Mouse (Mus musculus): ENCODE measurements around the gene Gm8947. TPM values are rescaled to one million over a fixed set of nuclear protein-coding genes. Genes with fewer than 3 reads are reported as not detected.
"Not testable (repeated sequence)": the region's sequence is repeated elsewhere in the genome, so short reads cannot be mapped to it uniquely, and the experiment has no call there.

The Gm8947 gene
- not detected for total RNA-seq (2018; cell fraction: chromatin; rRNA removed)
- not detected for total RNA-seq (2018; cell fraction: cytosol; rRNA removed)
- not detected for total RNA-seq (2018; cell fraction: nucleus; rRNA removed)
- polyA plus RNA-seq (2018), result not detected in 3 replicates

- no CpG with 5 or more reads among the region's 7 CpGs for WGBS (ENCODE audit: missing documents)
- H3K27ac ChIP-seq; H3K36me3 ChIP-seq (ENCODE audit: inconsistent target): not testable (repeated sequence)
Measured at GRCm38 (mm10) chr1:151192075-151192474, at the start of gene Gm8947. Gene Gm8947, plus strand, starts transcription at chr1:151192376.

DNA sequence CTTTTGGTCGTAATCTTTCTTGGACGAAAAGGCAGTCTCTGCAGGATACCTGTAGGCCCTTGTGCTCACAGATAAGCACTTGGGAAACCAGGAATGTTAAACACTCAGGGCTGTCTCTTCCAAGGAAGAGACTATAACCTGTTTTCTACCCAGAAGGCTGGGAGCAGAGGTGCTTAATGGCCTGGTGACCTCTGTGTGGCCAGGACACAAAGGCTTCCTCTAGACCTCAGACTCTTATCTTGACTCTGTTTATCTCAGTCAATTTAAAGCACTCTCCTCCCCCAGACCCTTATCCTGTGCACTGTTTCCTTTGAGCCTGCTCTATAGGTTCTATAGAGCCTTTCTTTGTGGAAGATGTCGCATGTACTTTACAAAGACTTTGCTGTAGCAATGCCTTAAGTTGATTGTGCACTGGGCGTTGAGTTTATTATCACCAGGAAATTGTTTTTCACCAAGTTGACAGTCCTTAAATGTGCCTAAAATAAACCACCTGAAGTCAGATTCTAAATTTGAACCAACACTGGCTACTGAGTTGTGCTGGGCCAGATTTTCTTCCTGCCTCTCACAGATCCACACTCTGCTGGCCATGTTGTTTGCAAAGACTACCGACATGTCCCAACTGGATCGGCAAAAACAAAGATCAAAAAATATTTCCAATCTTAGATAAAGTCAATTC lies 47.6 kb upstream of the Gm8947 start:
- 86% methylated on average over 6 of the region's 6 CpGs for WGBS (ENCODE audit: missing documents)
- Histone ChIP-seq H3K4me3 (ENCODE audit: inconsistent target) (no peak overlapping the region), H3K27ac (no peak overlapping the region), H3K79me2 (ENCODE audit: inconsistent target) (no peaks in the 10 kb centered on the region), H3K36me3 (ENCODE audit: inconsistent target) (no peaks in the 10 kb centered on the region)

More at GRCm38 (mm10) chr1:151192075-151192474, at the start of gene Gm8947:
- H3K4me3 ChIP-seq (ENCODE audit: inconsistent target); H3K79me2 ChIP-seq (ENCODE audit: inconsistent target): not testable (repeated sequence)

DNA sequence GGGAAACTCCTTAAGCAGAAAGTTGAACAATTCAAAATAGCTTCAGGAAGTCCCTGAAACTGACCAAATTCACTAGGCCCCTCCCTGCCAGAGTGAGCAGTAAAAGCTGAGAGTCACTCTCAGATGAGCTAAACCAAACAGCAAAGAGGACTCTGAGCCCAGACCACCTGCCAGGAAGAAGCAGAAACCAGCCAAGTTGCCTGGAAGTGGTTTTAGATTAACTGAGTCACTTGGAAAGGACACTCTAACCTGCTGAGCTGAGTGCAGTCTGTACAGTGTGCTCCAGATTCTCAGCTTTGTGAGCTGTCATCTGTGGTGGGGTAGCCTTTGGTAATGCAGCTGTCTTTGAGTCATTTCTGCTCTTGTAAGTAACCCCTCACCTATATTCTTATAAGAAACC lies 44.4 kb upstream of the Gm8947 start:
- H3K27ac ChIP-seq, result no peak overlapping the region
- no peaks in the 10 kb centered on the region for H3K36me3 ChIP-seq (ENCODE audit: inconsistent target)
- no peaks in the 10 kb centered on the region for H3K79me2 ChIP-seq (ENCODE audit: inconsistent target)
- no peak overlapping the region for H3K4me3 ChIP-seq (ENCODE audit: inconsistent target)

DNA sequence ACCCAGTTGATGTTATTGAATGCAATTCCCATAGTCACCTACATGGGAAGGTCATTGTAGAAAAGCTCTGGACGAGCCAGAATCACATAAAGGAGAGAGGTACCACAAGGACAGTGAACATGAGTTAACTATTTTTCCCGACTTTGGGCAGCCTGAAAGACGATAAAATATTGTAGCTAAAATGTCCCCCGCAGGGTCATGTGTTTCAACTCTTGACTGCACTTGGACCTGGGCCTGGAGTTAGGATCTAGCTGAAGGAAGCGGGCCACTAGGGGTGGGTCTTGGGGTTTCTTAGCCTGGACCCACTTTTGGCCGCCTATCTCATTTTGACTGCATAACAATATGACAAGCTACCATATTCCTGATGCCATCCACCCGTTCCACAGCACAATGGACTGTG lies 42.0 kb upstream of the Gm8947 start:
- 95% methylated on average over 7 of the region's 7 CpGs for WGBS (ENCODE audit: missing documents)
- no peaks in the 10 kb centered on the region for H3K79me2 ChIP-seq (ENCODE audit: inconsistent target)
- H3K36me3 ChIP-seq (ENCODE audit: inconsistent target), result no peaks in the 10 kb centered on the region

GRCm38 (mm10) chr1:151151089-151151488 lies 41.1 kb upstream of the Gm8947 start:
- Histone ChIP-seq H3K36me3 (ENCODE audit: inconsistent target) (no peaks in the 10 kb centered on the region), H3K27ac (no peak overlapping the region), H3K79me2 (ENCODE audit: inconsistent target) (no peaks in the 10 kb centered on the region), H3K4me3 (ENCODE audit: inconsistent target) (no peak overlapping the region)
- 89% methylated on average over 2 of the region's 2 CpGs for WGBS (ENCODE audit: missing documents)

More for the DNA sequence above, 42.0 kb upstream of the Gm8947 start:
- Histone ChIP-seq H3K4me3 (ENCODE audit: inconsistent target) (no peak overlapping the region), H3K27ac (no peak overlapping the region)

DNA sequence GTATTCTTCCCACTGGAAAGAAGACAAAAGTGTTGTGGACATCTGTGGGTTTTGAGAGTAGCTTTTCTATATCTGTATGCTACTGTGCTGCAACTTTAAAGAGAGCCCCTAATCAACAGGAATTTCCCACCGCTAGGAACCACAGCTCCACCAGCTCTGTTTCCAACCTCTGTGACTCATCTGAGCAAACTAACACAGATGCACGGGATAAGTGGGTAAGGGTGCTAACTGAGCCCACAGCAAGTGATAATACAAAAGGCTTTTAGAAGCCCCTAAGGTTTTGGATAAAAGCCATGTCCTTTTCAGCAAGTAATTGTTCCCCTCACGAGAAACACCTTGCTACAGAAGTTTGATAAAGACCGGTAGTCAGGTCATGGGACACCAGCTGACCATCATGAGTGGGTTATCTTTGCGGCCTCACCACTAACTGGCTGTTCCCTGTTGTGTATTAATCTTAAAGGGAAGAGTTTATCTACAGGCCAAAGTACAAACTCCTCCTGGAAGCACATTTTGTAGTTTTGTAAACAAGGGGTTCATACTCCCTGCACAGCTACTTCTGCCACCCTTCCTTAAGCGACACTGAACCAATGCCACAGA lies 39.0 kb upstream of the Gm8947 start:
- 92% methylated on average over 6 of the region's 6 CpGs for WGBS (ENCODE audit: missing documents)
- no peak overlapping the region for H3K27ac ChIP-seq
- H3K4me3 ChIP-seq (ENCODE audit: inconsistent target), result no peak overlapping the region
- H3K79me2 ChIP-seq (ENCODE audit: inconsistent target), result no peaks in the 10 kb centered on the region
- no peaks in the 10 kb centered on the region for H3K36me3 ChIP-seq (ENCODE audit: inconsistent target)

GRCm38 (mm10) chr1:151154131-151154530 lies 38.0 kb upstream of the Gm8947 start:
- not testable (repeated sequence) for H3K27ac ChIP-seq; H3K4me3 ChIP-seq (ENCODE audit: inconsistent target); H3K79me2 ChIP-seq (ENCODE audit: inconsistent target); H3K36me3 ChIP-seq (ENCODE audit: inconsistent target)
- WGBS (ENCODE audit: missing documents), result 92% methylated on average over 9 of the region's 9 CpGs

DNA sequence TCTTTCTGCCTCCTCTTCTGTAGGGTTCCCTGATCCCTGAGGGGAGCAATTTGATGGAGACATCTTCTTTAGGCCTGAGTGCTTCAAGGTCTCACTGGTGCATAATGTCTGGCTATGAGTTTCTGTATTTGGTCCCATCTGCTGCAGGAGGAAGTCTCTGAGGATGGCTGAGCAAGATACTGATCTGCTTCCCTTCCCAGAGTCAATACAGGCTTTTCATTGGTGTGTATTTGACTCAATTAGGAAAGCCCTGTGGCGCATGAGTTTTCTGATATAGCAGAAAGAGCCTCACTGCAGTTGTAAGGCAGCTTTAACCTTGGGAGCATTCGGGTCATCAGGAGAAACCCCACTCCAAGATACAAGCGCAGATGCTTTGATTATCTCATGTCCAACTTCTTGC lies 36.0 kb upstream of the Gm8947 start:
- Histone ChIP-seq H3K4me3 (ENCODE audit: inconsistent target) (no peak overlapping the region), H3K36me3 (ENCODE audit: inconsistent target) (no peaks in the 10 kb centered on the region), H3K27ac (no peak overlapping the region), H3K79me2 (ENCODE audit: inconsistent target) (no peaks in the 10 kb centered on the region)
- WGBS (ENCODE audit: missing documents), result 81% methylated on average over 3 of the region's 3 CpGs

- WGBS (ENCODE audit: missing documents), result 86% methylated on average over 7 of the region's 7 CpGs
Measured at GRCm38 (mm10) chr1:151156777-151157632, 35.2 kb upstream of the Gm8947 start.

DNA sequence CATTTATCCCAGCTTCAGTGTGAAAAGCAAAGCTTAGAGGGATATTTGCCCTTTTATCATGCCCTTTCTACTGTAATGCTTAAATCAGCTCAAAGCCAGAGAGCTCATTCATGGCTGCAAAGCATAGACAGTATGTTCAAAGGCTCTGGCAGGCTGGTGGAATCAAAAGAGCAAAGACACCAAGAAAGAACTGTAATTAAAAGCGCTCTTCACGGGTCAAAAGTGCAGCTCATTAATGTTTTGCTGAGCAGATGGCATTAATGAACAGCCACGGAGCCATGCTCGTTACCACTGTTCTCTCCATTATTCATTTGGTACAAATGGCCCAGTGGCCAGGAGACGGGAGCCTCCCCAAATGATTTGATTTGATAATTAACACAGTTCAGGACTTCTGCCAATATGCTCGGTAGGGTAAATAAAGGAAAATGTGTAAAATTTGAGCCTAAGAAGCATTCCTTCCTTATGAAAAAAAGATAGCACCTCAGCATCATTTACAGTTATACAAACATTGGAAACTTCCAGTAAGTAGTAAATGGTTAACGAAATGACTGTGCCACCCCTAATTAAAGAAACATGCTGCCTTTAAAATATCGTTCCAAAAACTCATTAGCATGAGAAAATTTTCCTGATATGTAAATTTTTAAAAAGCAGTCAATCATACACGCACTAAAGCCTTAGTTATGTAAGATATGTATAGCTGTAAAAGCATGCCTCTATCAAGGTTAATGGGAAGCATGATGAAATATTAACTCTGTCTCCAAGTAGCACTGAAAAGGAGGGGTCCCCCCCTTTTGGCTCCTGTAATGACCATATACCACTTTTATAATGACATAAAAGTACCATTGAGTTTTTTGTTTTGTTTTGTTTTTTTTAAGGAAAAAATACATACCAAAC lies 34.0 kb upstream of the Gm8947 start:
- Histone ChIP-seq H3K4me3 (ENCODE audit: inconsistent target) (no peak overlapping the region), H3K27ac (no peak overlapping the region)
- whole genome bisulfite sequencing (ENCODE audit: missing documents), result 96% methylated on average over 9 of the region's 9 CpGs

More at GRCm38 (mm10) chr1:151156777-151157632, 35.2 kb upstream of the Gm8947 start:
- Histone ChIP-seq H3K36me3 (ENCODE audit: inconsistent target) (no peaks in the 10 kb centered on the region), H3K4me3 (ENCODE audit: inconsistent target) (no peak overlapping the region), H3K79me2 (ENCODE audit: inconsistent target) (no peaks in the 10 kb centered on the region), H3K27ac (no peak overlapping the region)

GRCm38 (mm10) chr1:151158857-151159510 lies 33.2 kb upstream of the Gm8947 start:
- Histone ChIP-seq H3K4me3 (ENCODE audit: inconsistent target) (no peak overlapping the region), H3K79me2 (ENCODE audit: inconsistent target) (no peaks in the 10 kb centered on the region), H3K36me3 (ENCODE audit: inconsistent target) (no peaks in the 10 kb centered on the region), H3K27ac (no peak overlapping the region)
- 83% methylated on average over 2 of the region's 2 CpGs for WGBS (ENCODE audit: missing documents)

More for the DNA sequence above, 34.0 kb upstream of the Gm8947 start:
- Histone ChIP-seq H3K36me3 (ENCODE audit: inconsistent target) (no peaks in the 10 kb centered on the region), H3K79me2 (ENCODE audit: inconsistent target) (no peaks in the 10 kb centered on the region)

DNA sequence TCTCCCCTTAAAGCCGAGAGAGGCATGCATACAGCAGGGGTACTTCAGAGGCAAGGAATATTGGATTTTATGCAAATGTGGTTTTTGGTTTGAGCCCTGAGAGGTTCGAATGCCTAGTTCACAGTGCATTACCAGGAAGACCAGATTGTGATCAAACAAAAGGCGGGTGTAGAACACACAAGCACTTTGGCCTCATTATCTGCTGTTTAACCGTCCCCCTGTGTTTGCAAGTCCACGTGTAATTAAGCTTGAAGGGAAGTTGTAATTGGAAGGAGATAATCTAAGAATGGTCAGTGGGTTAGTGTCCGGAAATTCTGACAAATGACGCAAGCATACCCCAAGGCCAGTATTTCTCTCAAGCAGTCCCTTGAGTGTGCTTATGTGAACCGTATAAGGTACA lies 26.1 kb upstream of the Gm8947 start:
- Histone ChIP-seq H3K36me3 (ENCODE audit: inconsistent target) (no peaks in the 10 kb centered on the region), H3K4me3 (ENCODE audit: inconsistent target) (no peak overlapping the region), H3K79me2 (ENCODE audit: inconsistent target) (no peaks in the 10 kb centered on the region), H3K27ac (no peak overlapping the region)
- WGBS (ENCODE audit: missing documents), result 77% methylated on average over 8 of the region's 8 CpGs

GRCm38 (mm10) chr1:151167297-151168047 lies 24.7 kb upstream of the Gm8947 start:
- H3K4me3 ChIP-seq (ENCODE audit: inconsistent target), result no peak overlapping the region
- no peaks in the 10 kb centered on the region for H3K79me2 ChIP-seq (ENCODE audit: inconsistent target)
- H3K36me3 ChIP-seq (ENCODE audit: inconsistent target), result no peaks in the 10 kb centered on the region
- WGBS (ENCODE audit: missing documents), result 74% methylated on average over 12 of the region's 12 CpGs
- no peak overlapping the region for H3K27ac ChIP-seq
